Mouse (Mus musculus) kidney, adult 11 months (tissue): ENCODE data around the gene Nrbp1.
A peak's percentile ranks its signal among the peaks of the same experiment; 100 is the strongest.

Source experiments
- DNase-seq: peaks from one replicate; pipeline ENCODE4 v3.0.0; 2022

Nrbp1 gene

GRCm38 (mm10) chr5:31273018-31273417 is 32.4 kb downstream of the Nrbp1 start:
- DNase-seq, result no peak

- no peak for DNase-seq
Observed at GRCm38 (mm10) chr5:31279245-31279988, 38.8 kb downstream of the Nrbp1 start.

GRCm38 (mm10) chr5:31288225-31288624 is 47.6 kb downstream of the Nrbp1 start:
- no peak for DNase-seq

- DNase-seq, result no peak
Observed at GRCm38 (mm10) chr5:31288655-31289054, 48.0 kb downstream of the Nrbp1 start.

GRCm38 (mm10) chr5:31289626-31290230 is 49.1 kb downstream of the Nrbp1 start:
- DNase-seq, result no peak

- peak; percentile 98 for DNase-seq
Observed at GRCm38 (mm10) chr5:31290521-31291360, 50.1 kb downstream of the Nrbp1 start, which contains the start of gene Ift172. TSS of gene Ift172 (minus strand) at chr5:31291116.

- DNase-seq, result no peak
Observed at GRCm38 (mm10) chr5:31291361-31291688, 50.7 kb downstream of the Nrbp1 start.

- DNase-seq, result no peak
Observed at GRCm38 (mm10) chr5:31294964-31295605, 54.4 kb downstream of the Nrbp1 start.

- peak; percentile 9 for DNase-seq
Observed at GRCm38 (mm10) chr5:31295606-31296141, 55.0 kb downstream of the Nrbp1 start, which contains the start of gene Fndc4. TSS of gene Fndc4 (minus strand) at chr5:31296080.

- DNase-seq, result no peak
Observed at GRCm38 (mm10) chr5:31297047-31297757, 56.5 kb downstream of the Nrbp1 start, which contains the start of gene Gckr. TSS of gene Gckr (plus strand) at chr5:31297443.

- peak; percentile 11 for DNase-seq
Observed at GRCm38 (mm10) chr5:31297981-31298380, 57.3 kb downstream of the Nrbp1 start.

- DNase-seq, result no peak
Observed at GRCm38 (mm10) chr5:31298486-31298885, 57.8 kb downstream of the Nrbp1 start.
